Mouse (Mus musculus) testis, postnatal 14 days (tissue): ENCODE measurements around the gene Ppp4c.
A peak's percentile ranks its signal among the peaks of the same experiment; 100 is the strongest.
"Not testable (repeated sequence)": the region's sequence is repeated elsewhere in the genome, so short reads cannot be mapped to it uniquely, and the experiment has no call there.

ENCODE experiments used
- DNase-seq: peaks from one replicate; pipeline ENCODE4 v3.0.0; 2021; ENCODE audit warnings: low spot score

Gene Ppp4c

GRCm38 (mm10) chr7:126781661-126782370 lies 10.5 kb downstream of the Ppp4c start:
- no peak for DNase-seq

GRCm38 (mm10) chr7:126780971-126781635 lies 11.2 kb downstream of the Ppp4c start, which contains the start of gene Tbx6:
TSS of gene Tbx6 (plus strand) at chr7:126781483.
- DNase-seq: no peak

- peak; percentile 84 for DNase-seq
Measured at GRCm38 (mm10) chr7:126779983-126780970, 12.0 kb downstream of the Ppp4c start.

- not testable (repeated sequence) for DNase-seq
Measured at GRCm38 (mm10) chr7:126779101-126779500, 13.2 kb downstream of the Ppp4c start.

GRCm38 (mm10) chr7:126778147-126778546 lies 14.1 kb downstream of the Ppp4c start:
- DNase-seq: no peak

- DNase-seq: no peak
Measured at GRCm38 (mm10) chr7:126777476-126777875, 14.8 kb downstream of the Ppp4c start.

- peak; percentile 94 for DNase-seq
Measured at GRCm38 (mm10) chr7:126776598-126777057, 15.7 kb downstream of the Ppp4c start, which contains the start of gene Ypel3. TSS of gene Ypel3 (plus strand) at chr7:126776955.

- no peak for DNase-seq
Measured at GRCm38 (mm10) chr7:126775978-126776234, 16.4 kb downstream of the Ppp4c start.

GRCm38 (mm10) chr7:126775185-126775977 lies 16.9 kb downstream of the Ppp4c start:
- no peak for DNase-seq

GRCm38 (mm10) chr7:126774463-126774862 lies 17.8 kb downstream of the Ppp4c start:
- no peak for DNase-seq

GRCm38 (mm10) chr7:126773351-126773750 lies 18.9 kb downstream of the Ppp4c start:
- DNase-seq: no peak

- DNase-seq: no peak
Measured at GRCm38 (mm10) chr7:126770784-126771183, 21.5 kb downstream of the Ppp4c start.

- DNase-seq: no peak
Measured at GRCm38 (mm10) chr7:126767001-126767400, 25.3 kb downstream of the Ppp4c start.

GRCm38 (mm10) chr7:126766201-126766600 lies 26.1 kb downstream of the Ppp4c start, which contains the start of gene Gdpd3:
TSS of gene Gdpd3 (plus strand) at chr7:126766334.
- DNase-seq: no peak

- DNase-seq: no peak
Measured at GRCm38 (mm10) chr7:126765540-126765939, 26.8 kb downstream of the Ppp4c start.

- DNase-seq: no peak
Measured at GRCm38 (mm10) chr7:126762471-126763008, 29.8 kb downstream of the Ppp4c start.

- no peak for DNase-seq
Measured at GRCm38 (mm10) chr7:126761529-126762067, 30.7 kb downstream of the Ppp4c start.

- peak; percentile 70 for DNase-seq
Measured at GRCm38 (mm10) chr7:126760956-126761355, 31.3 kb downstream of the Ppp4c start.

GRCm38 (mm10) chr7:126760391-126760802 lies 31.9 kb downstream of the Ppp4c start:
- DNase-seq: peak; percentile 77

- DNase-seq: peak; percentile 58
Measured at GRCm38 (mm10) chr7:126759672-126760390, 32.5 kb downstream of the Ppp4c start.
